Mouse (Mus musculus) right cerebral cortex, postnatal 4 days (tissue): ENCODE data around the gene Txnip.

Source experiments
- DNase-seq: peaks from one replicate; pipeline ENCODE4 v3.0.0-alpha.2; 2022

Txnip gene

GRCm38 (mm10) chr3:96553601-96554000, 4.2 kb upstream of the Txnip start:
- no peak for DNase-seq

- no peak for DNase-seq
Measured at GRCm38 (mm10) chr3:96554251-96554650, 3.5 kb upstream of the Txnip start.

GRCm38 (mm10) chr3:96555041-96555596, 2.6 kb upstream of the Txnip start:
- no peak for DNase-seq

GRCm38 (mm10) chr3:96555999-96556614, 1.6 kb upstream of the Txnip start:
- no peak for DNase-seq

GRCm38 (mm10) chr3:96556651-96557635, 814 bp upstream of the Txnip start:
- no peak for DNase-seq

GRCm38 (mm10) chr3:96558159-96558558, 402 bp downstream of the Txnip start:
- no peak for DNase-seq

GRCm38 (mm10) chr3:96558668-96559196, 975 bp downstream of the Txnip start:
- no peak for DNase-seq

GRCm38 (mm10) chr3:96559398-96559910, 1.7 kb downstream of the Txnip start:
- no peak for DNase-seq

GRCm38 (mm10) chr3:96559911-96560850, 2.4 kb downstream of the Txnip start:
- DNase-seq, result no peak

- DNase-seq, result no peak
Measured at GRCm38 (mm10) chr3:96560881-96561668, 3.3 kb downstream of the Txnip start.

- no peak for DNase-seq
Measured at GRCm38 (mm10) chr3:96561946-96562681, 4.4 kb downstream of the Txnip start.

GRCm38 (mm10) chr3:96563267-96563666, 5.5 kb downstream of the Txnip start:
- DNase-seq, result no peak

- no peak for DNase-seq
Measured at GRCm38 (mm10) chr3:96563911-96564632, 6.3 kb downstream of the Txnip start.

- no peak for DNase-seq
Measured at GRCm38 (mm10) chr3:96564633-96565032, 6.9 kb downstream of the Txnip start.

GRCm38 (mm10) chr3:96565105-96565504, 7.3 kb downstream of the Txnip start:
- no peak for DNase-seq

- DNase-seq, result no peak
Measured at GRCm38 (mm10) chr3:96566661-96567450, 9.1 kb downstream of the Txnip start.

GRCm38 (mm10) chr3:96568605-96569004, 10.8 kb downstream of the Txnip start:
- DNase-seq, result no peak

GRCm38 (mm10) chr3:96569506-96569905, 11.7 kb downstream of the Txnip start:
- no peak for DNase-seq
